Mouse (Mus musculus): Measurements from ENCODE around the gene N4bp2.

- TF ChIP-seq GATA1 (IDR thresholded peaks at IDR 0.05; ENCODE audit: low read length) (no peak), TAL1 (IDR thresholded peaks at IDR 0.05; ENCODE audit: low read length) (no peak)
Observed at GRCm38 (mm10) chr5:65859396-65859795, 96.1 kb downstream of the N4bp2 start.
